Mouse (Mus musculus) testis, adult 2 months (tissue): ENCODE results near the gene Sgk2. TPM values are rescaled to one million over a fixed set of nuclear protein-coding genes. Genes with fewer than 3 reads are reported as not detected.

Experiments used
- H3K27ac ChIP-seq: fragments of 200-500 bp; 2 replicates; pipeline ENCODE4 v1.5.1; 2012; ENCODE audit warnings: low read depth, low read length; ENCODE audit not compliant: control insufficient read depth, insufficient read depth
- H3K27me3 ChIP-seq: fragments of 200-500 bp; 2 replicates; pipeline ENCODE4 v1.6.1; 2012; ENCODE audit warnings: mild to moderate bottlenecking, low read length, moderate library complexity; ENCODE audit not compliant: control insufficient read depth, insufficient read depth
- H3K36me3 ChIP-seq: fragments of 200-500 bp; 2 replicates; pipeline ENCODE4 v1.6.1; 2012; ENCODE audit warnings: mild to moderate bottlenecking, low read length; ENCODE audit not compliant: control insufficient read depth, insufficient read depth
- H3K4me1 ChIP-seq: fragments of 200-500 bp; 2 replicates; pipeline ENCODE4 v1.6.1; 2012; ENCODE audit warnings: low read length; ENCODE audit not compliant: control insufficient read depth, insufficient read depth
- H3K4me3 ChIP-seq: fragments of 200-500 bp; 2 replicates; pipeline ENCODE4 v1.5.1; 2012; ENCODE audit warnings: low read depth, mild to moderate bottlenecking, low read length, moderate library complexity, mixed read lengths; ENCODE audit not compliant: control insufficient read depth
- CTCF ChIP-seq: fragments of 200-500 bp; IDR thresholded peaks from 2 replicates; pipeline ENCODE4 v1.5.1; 2012; ENCODE audit warnings: low read depth, mild to moderate bottlenecking, inconsistent platforms, low read length, moderate library complexity; ENCODE audit not compliant: control insufficient read depth, insufficient read depth, insufficient replicate concordance
- POLR2A ChIP-seq: fragments of 200-500 bp; IDR thresholded peaks from 2 replicates; pipeline ENCODE4 v1.6.1; 2012; ENCODE audit warnings: low read depth, mild to moderate bottlenecking, inconsistent platforms, low read length, moderate library complexity; ENCODE audit not compliant: control insufficient read depth
- polyA plus RNA-seq: library from polyadenylated mRNA; depleted of rRNA; stranded (reverse); fragments of >200 nt; gene quantifications from 2 replicates; pipeline ENCODE4 v1.2.3, GENCODE M21; 2012; rRNA removed

Gene Sgk2
- polyA plus RNA-seq, 1 experiment: 0.26 TPM

DNA sequence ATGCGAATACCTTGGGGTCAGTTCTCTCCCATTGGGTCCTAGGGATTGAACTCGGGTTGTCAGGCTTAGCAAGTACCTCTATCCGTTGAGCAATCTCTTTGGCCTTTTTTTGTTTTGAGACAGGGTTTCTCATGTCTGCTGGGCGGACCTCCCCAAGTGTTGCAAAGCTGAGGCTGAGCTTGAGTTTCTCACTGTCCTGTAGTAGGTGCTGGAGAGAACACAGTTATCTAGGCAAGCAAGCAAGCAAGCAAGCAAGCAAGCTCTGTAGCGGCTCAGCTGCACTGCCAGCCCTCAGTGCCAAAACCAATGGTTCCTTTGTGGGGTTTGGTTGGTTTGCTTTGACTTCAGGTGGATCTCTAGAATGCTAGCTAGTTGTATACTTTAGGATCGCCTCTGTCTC is 73.5 kb downstream of the Sgk2 start:
- Histone ChIP-seq H3K4me3 (no peak overlapping the region), H3K27me3 (no peaks in the 10 kb centered on the region), H3K4me1 (no peaks in the 10 kb centered on the region; the same call in 1 of the 2 replicates), H3K36me3 (no peaks in the 10 kb centered on the region), H3K27ac (no peak overlapping the region)
- no peak for TF ChIP-seq CTCF
- TF ChIP-seq POLR2A: no peak

DNA sequence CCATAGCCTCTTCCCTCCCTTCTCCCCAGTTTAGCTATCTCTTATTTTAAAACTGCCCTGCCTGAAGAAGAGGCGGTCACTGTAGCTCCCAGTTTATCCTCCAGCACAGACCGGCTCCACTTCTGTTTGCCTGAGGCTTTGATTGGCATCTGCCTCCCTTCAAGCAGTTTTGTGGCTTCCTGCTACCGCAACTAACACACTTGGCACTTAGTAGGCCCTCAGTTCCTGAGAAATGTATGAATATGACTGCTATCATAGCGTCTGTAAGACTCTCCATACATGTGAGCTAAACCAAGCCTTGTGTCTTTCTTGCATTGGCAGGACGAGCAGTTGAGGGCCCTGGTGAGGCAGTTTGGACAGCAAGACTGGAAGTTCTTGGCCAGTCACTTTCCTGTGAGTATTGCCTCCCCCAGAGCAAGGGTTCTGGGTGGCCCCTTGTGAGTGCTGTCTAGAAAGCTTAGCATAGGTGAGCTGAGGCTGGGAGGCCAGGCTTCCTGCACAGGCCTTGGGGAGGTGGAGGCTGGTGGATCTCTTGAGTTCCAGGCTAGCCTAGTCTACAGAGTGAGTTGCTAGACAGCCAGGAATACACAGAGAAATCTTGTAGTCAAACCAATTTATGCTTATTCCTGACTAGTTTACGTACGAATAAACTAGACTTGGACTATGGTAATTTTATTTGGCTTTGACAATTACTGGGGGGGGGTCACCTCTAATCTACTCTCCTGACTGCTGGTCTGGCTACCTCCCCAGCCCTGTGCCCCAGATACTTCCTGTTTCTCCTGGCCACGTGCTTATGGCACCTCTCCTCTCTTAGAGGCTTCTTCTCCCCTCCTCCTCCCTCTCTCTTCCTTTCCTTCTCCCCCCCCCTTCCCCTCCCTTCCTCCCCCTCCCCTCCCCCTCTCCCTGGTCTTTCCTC is 74.3 kb downstream of the Sgk2 start:
- TF ChIP-seq POLR2A (no peak), CTCF (no peak)
- Histone ChIP-seq H3K27ac (no peak overlapping the region), H3K4me1 (no peaks in the 10 kb centered on the region), H3K27me3 (no peaks in the 10 kb centered on the region), H3K4me3 (no peak overlapping the region), H3K36me3 (no peaks in the 10 kb centered on the region)

DNA sequence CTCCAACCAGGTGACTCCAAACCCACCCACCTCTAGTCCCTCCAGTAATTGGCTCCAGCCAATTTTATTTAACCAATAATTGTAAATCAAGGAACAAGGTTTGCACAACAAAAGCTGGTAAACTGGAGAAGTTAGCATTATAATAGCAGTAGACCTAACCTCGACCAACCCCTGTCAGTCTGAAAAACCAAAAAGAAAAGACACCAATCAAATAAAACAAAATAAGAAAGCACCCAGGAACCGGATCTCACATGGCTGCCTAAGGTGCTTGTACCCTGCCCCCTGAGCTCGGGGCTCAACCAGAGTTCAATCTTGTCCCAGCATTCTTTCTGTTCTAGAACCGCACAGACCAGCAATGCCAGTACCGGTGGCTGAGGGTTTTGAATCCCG is 75.0 kb downstream of the Sgk2 start:
- H3K36me3 ChIP-seq: no peaks in the 10 kb centered on the region
- H3K27me3 ChIP-seq: no peaks in the 10 kb centered on the region
- no peaks in the 10 kb centered on the region for H3K4me1 ChIP-seq
- H3K4me3 ChIP-seq: no peak overlapping the region
- no peak for TF ChIP-seq CTCF
- TF ChIP-seq POLR2A: no peak
- no peak overlapping the region for H3K27ac ChIP-seq

Other genes with a start within 250 kb of the Sgk2 start
- 65.4 and 73.5 TPM in 2 replicates for gene Srsf6, start 55.8 kb upstream of the Sgk2 start, polyA plus RNA-seq
- gene L3mbtl1, start 43.9 kb upstream of the Sgk2 start, polyA plus RNA-seq: 3.1 and 4.1 TPM in 2 replicates
- 37.4 and 41.0 TPM in 2 replicates for gene Ift52, start 30.0 kb downstream of the Sgk2 start, polyA plus RNA-seq
- 14.2 and 18.5 TPM in 2 replicates for gene Mybl2, start 67.4 kb downstream of the Sgk2 start, polyA plus RNA-seq
- gene Gtsf1l, start 100.5 kb downstream of the Sgk2 start, polyA plus RNA-seq: 676 and 742 TPM in 2 replicates
- 9.3 and 14.6 TPM in 2 replicates for gene Tox2, start 215.8 kb downstream of the Sgk2 start, polyA plus RNA-seq